Mouse (Mus musculus) thymus, postnatal 25 days (tissue): Measurements from ENCODE around the gene Maged2.
A peak's percentile ranks its signal among the peaks of the same experiment; 100 is the strongest.
"Not testable (repeated sequence)": the region's sequence is repeated elsewhere in the genome, so short reads cannot be mapped to it uniquely, and the experiment has no call there.

ENCODE experiments used
- DNase-seq: peaks from one replicate; pipeline ENCODE4 v3.0.0; 2022

The Maged2 gene

DNA sequence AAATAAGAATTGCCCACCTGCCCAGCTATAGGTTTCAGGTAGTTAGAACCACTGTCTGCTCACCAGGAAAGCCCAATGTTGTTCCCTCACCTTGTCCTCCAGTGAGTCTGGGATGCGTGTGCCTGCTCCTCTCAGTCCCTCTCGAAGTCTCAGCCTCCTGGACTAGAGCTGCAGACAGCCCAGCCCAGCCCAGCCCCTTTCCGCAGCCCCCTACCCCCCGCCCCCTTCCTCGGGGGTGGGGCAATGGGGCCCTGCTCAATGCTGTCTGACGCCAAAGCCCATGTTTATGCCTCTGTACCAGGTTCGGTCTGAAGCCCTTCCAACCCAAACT, at the start of gene Maged2:
Gene Maged2, minus strand, starts transcription at position 207 of the 331 bp plus-strand sequence.
- DNase-seq = no peak

DNA sequence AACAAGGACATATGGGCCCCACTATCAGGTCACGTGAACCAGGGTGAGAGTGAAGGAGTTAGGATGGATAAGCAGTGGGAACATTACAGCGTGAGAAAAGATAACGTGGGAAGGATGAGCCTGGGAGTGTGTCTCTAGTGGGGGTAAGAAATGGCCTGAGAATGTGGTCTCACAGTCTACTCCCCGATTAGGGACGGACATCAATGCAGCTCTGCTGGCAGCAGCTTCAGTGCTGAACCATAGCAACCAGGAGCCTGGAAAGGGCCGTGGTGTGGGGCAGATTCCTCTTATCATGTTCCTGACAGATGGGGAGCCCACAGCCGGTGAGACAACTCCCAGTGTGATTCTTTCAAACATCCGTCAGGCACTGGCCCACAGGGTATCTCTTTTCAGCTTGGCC, 34.1 kb upstream of the Maged2 start:
- DNase-seq = no peak

DNA sequence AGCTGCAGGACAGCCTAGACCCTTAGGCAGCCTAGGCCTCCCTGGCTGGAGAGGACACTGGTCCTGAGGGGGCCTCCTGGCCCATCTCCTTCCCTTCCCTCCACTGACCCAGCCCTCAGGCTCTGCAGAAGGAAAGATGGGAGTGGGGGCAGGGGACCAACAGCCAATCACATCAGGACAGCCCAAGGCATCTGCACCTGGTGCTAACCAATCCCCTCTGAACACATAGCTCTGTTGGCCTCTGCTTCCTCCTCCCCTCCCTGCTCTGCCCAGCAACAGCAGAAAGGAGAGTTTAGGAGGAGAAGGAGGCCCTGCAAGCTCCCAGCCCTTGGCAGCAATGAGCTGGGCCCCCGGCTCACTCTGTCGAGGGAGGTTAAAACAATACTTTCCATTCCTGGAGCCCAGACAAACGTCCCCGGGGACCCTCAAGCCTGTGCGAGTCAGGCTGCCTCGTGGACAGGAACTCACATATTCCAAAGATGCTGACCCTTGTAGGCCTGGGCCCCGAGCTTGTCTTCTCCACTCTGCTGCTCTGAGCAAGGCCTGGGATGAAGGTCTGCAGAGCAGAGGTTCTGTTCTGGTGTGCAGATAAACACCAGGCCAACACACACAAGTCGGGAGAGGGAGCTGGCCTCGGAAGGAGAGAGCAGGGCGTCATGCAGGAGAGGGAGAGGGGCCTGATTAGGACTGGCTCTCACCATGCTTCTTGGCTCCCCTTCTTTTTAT, 31.5 kb upstream of the Maged2 start:
- DNase-seq = not testable (repeated sequence)

DNA sequence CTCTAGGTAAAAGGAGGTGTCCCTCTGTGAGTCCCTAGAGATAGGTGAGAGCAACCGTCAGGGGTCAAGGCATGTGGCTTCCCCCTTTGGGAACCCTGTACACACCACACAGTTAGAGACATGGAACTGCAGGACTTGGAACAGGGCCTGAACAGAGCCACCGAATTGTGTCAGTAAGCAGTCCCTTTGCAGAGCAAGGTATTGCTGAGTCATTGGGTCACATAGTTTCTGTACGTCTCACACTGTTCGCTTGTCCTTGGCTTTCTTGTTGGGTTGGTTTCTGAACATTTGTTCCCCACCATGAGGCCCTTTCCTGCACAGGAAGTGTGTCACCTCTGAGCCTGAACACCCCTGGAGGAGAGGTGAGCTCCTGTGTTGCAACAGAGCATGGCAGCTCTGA, 29.1 kb upstream of the Maged2 start:
- DNase-seq = not testable (repeated sequence)

DNA sequence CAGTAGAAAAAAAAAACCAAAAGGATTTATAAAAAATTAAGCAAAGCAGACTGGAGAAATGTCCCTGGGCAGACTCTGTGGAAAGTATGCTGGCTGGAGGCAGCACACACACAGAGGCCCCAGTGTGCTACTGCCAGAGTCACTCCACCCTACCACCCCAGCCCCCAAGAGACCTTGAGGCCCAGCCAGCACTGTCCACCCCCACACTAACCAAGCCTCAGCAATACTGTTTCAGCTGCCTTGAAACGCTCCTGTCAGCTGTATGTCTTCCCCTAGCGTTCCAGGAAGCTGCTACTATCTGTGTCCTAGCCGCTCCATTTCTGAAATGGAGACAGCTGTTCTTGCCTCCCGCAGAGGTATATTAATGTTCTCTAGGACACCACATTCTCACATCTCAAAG, 16.2 kb upstream of the Maged2 start:
- DNase-seq = no peak

DNA sequence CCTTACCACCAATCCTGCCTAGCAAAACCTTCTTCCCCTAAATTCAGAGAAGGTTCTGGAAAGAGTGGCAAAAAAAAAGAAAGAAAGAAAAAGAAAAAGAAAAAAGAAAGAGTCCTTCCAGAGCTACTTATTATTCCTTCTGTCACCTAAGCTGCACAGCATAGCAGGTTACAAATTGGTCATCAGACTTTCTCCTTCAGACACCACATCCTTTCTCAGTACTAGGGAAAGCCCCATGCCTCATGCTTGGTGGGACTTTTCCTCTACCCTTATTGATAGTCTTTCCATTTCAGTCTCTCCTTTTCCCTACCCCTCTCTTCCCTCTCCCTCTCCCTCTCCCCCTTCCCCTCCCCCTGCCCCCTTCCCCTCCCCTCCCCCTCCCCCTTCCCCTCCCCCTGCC, 3.1 kb upstream of the Maged2 start:
- no peak for DNase-seq

DNA sequence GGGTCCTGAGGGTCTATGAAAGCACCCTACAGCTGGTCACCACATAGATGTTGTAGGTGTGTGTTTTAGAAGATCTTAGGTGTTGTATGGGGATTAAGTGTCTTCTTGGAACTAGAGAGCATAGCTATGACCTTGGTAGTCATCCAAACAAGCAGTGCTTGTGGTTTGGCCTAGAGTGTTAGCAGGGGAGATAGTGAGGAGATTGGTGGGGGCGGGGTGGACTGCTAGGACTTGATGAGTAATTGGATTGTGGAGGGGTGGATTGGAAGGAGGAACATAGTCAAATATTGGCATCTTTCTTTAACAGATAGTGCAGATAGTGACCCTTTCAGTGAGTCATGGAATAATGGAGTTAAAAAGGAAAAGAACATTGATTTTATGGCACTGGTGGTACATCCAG, 1.5 kb upstream of the Maged2 start:
- no peak for DNase-seq

DNA sequence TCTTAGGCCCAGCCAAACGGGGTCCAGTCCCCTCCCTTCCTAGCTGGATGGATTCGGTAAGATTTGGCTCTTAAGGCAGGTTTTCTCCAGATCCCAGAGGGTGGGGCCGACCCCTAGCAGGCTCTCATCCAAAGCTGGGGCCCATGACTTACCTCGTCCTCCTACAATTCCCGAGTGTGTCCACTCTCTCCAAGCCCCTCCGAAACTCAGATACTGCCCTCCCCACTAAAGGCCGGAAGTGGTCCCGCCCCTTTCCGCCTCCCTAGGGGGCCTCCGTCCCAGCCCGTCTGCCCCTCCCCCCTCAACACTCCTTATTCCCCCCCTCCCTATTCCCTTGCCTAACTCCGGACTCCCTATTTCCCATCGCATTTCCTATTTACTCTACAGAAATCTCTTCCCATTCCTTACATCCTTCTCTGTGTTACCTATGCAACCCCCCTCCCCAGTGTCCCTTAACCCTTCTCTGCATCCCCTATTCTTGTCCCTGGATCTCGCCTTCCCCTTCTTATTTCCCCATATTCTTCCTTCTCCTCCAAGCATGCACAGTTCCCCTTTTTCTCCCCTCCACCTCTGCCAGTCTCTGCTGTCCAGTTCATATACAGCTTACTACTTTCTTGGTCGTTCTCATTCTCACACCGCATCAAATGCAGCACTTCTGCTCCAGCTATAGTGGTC, 544 bp downstream of the Maged2 start:
- DNase-seq = peak; percentile 37

DNA sequence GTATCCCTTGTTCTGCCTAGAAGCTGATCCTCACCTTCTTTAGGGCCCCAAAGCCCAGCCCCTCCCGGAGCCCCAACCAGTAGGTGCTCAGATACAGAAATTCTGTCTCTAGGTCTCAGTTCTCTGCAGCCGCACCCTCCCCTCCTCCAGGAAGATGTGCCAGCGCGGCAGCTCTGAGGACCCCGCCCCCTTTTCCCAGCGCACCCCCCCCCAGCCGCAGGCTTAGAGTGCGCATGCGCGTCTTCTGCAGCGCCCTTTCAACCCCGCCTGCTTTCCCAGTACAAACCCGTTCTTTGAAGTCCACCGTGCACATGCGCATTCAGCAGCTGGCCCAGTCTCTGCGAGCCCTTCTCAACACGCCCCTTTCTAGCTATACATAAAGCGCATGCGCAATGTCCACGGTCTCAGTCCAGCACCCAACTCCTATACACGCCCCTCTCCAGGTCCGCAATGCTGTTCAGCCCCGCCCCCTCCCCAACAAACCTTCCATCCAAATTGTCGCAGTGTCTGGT, 1.3 kb downstream of the Maged2 start:
- peak; percentile 86 for DNase-seq

DNA sequence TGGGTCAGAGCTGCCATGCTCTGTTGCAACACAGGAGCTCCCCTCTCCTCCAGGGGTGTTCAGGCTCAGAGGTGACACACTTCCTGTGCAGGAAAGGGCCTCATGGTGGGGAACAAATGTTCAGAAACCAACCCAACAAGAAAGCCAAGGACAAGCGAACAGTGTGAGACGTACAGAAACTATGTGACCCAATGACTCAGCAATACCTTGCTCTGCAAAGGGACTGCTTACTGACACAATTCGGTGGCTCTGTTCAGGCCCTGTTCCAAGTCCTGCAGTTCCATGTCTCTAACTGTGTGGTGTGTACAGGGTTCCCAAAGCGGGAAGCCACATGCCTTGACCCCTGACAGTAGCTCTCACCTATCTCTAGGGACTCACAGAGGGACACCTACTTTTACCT, 13.2 kb downstream of the Maged2 start:
- not testable (repeated sequence) for DNase-seq

DNA sequence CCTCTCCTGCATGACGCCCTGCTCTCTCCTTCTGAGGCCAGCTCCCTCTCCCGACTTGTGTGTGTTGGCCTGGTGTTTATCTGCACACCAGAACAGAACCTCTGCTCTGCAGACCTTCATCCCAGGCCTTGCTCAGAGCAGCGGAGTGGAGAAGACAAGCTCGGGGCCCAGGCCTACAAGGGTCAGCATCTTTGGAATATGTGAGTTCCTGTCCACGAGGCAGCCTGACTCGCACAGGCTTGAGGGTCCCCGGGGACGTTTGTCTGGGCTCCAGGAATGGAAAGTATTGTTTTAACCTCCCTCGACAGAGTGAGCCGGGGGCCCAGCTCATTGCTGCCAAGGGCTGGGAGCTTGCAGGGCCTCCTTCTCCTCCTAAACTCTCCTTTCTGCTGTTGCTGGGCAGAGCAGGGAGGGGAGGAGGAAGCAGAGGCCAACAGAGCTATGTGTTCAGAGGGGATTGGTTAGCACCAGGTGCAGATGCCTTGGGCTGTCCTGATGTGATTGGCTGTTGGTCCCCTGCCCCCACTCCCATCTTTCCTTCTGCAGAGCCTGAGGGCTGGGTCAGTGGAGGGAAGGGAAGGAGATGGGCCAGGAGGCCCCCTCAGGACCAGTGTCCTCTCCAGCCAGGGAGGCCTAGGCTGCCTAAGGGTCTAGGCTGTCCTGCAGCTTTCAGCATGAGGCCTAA, 15.5 kb downstream of the Maged2 start:
- DNase-seq = not testable (repeated sequence)
